Mouse (Mus musculus) kidney, postnatal 10 days (tissue): ENCODE data around the gene Dynlt1a.
A peak's percentile ranks its signal among the peaks of the same experiment; 100 is the strongest.
"Not testable (repeated sequence)": the region's sequence is repeated elsewhere in the genome, so short reads cannot be mapped to it uniquely, and the experiment has no call there.

Experiments
- DNase-seq: peaks from one replicate; pipeline ENCODE4 v3.0.0; 2021; ENCODE audit warnings: mixed read lengths

Dynlt1a gene

GRCm38 (mm10) chr17:6286169-6286568, 31.1 kb downstream of the Dynlt1a start:
- DNase-seq = not testable (repeated sequence)

GRCm38 (mm10) chr17:6283137-6283536, 34.2 kb downstream of the Dynlt1a start:
- DNase-seq = not testable (repeated sequence)

- DNase-seq = not testable (repeated sequence)
Measured at GRCm38 (mm10) chr17:6280513-6280912, 36.8 kb downstream of the Dynlt1a start.

- DNase-seq = not testable (repeated sequence)
Measured at GRCm38 (mm10) chr17:6279772-6280171, 37.5 kb downstream of the Dynlt1a start.

- DNase-seq = not testable (repeated sequence)
Measured at GRCm38 (mm10) chr17:6279205-6279604, 38.1 kb downstream of the Dynlt1a start.

GRCm38 (mm10) chr17:6274693-6275092, 42.6 kb downstream of the Dynlt1a start:
- not testable (repeated sequence) for DNase-seq

- not testable (repeated sequence) for DNase-seq
Measured at GRCm38 (mm10) chr17:6271970-6272369, 45.3 kb downstream of the Dynlt1a start.

- DNase-seq = peak; percentile 22
Measured at GRCm38 (mm10) chr17:6270840-6271239, 46.5 kb downstream of the Dynlt1a start.

- DNase-seq = peak; percentile 46
Measured at GRCm38 (mm10) chr17:6269876-6270831, 47.1 kb downstream of the Dynlt1a start.

GRCm38 (mm10) chr17:6257070-6257456, 60.2 kb downstream of the Dynlt1a start:
- DNase-seq = not testable (repeated sequence)

- not testable (repeated sequence) for DNase-seq
Measured at GRCm38 (mm10) chr17:6256400-6257069, 60.8 kb downstream of the Dynlt1a start, which contains the start of gene Tmem181a. Gene Tmem181a, plus strand, starts transcription at chr17:6256860.
